ENCODE assay signal across 13 mouse cellular contexts in genomic region chr13:28722074-28722473, GRCm38 (mm10).
DNase-seq lines count a peak whose midpoint lies in the region; ATAC-seq and TF ChIP-seq lines count a peak whose summit lies in the region.
"Had no signal": no experiment of that assay in that cellular context is flagged by ENCODE, and none has a peak within 500 bp of the region (broad histone marks: within the 10 kb centered on the region; RNA-seq: fewer than 3 reads in every experiment).

No protein-coding gene starts in this region.

- no peak overlapping the region for H3K9ac ChIP-seq in embryonic facial prominence, embryonic 15.5 days
- peak overlapping the region; percentile 24 for H3K9ac ChIP-seq in forebrain, embryonic 15.5 days (replicated peaks)
- H3K9ac ChIP-seq in hindbrain, embryonic 16.5 days (ENCODE audit: low read depth, low read length): 0 out of 2 replicates have a peak overlapping the region, but pooled peaks have one; percentile 0
- 0 out of 2 replicates have a peak overlapping the region, but pooled peaks have one; percentile 24 for H3K9ac ChIP-seq in midbrain, postnatal 0 days (replicated peaks; ENCODE audit: low read length, poor library complexity, severe bottlenecking)
- H3K9ac ChIP-seq: liver, embryonic 15.5 days had no signal

- H3K36me3 ChIP-seq in embryonic facial prominence, embryonic 15.5 days: no peaks in the 10 kb centered on the region
- H3K36me3 ChIP-seq in forebrain, embryonic 15.5 days: no peaks in the 10 kb centered on the region
- H3K36me3 ChIP-seq in hindbrain, embryonic 16.5 days (ENCODE audit: control insufficient read depth, insufficient read depth, low read length): no peaks in the 10 kb centered on the region
- H3K36me3 ChIP-seq in midbrain, postnatal 0 days (ENCODE audit: insufficient read depth, low read length): no peaks in the 10 kb centered on the region
- H3K36me3 ChIP-seq: liver, embryonic 15.5 days had no signal

- no peak for DNase-seq in midbrain, postnatal 0 days (ENCODE audit: low spot score)
- DNase-seq in right cerebral cortex, postnatal 10 days (ENCODE audit: low spot score in 2 of 2): no peak
- DNase-seq in kidney, postnatal 36 days: no peak
- DNase-seq: embryo, embryonic 11 days; kidney, adult 9 months; lung, postnatal 36 days; right cerebral cortex, postnatal 25 days had no signal

- no peaks in the 10 kb centered on the region for H3K9me3 ChIP-seq in embryonic facial prominence, embryonic 15.5 days (replicated peaks)
- no peaks in the 10 kb centered on the region for H3K9me3 ChIP-seq in forebrain, embryonic 15.5 days
- H3K9me3 ChIP-seq in hindbrain, embryonic 16.5 days (ENCODE audit: control insufficient read depth, low read length): no peaks in the 10 kb centered on the region
- H3K9me3 ChIP-seq in midbrain, postnatal 0 days (ENCODE audit: low read length): no peaks in the 10 kb centered on the region
- H3K9me3 ChIP-seq: liver, embryonic 15.5 days had no signal

- peaks cover 36% of the 10 kb centered on the region for H3K4me1 ChIP-seq in embryonic facial prominence, embryonic 15.5 days
- peaks cover 59% of the 10 kb centered on the region for H3K4me1 ChIP-seq in forebrain, embryonic 15.5 days
- H3K4me1 ChIP-seq in hindbrain, embryonic 16.5 days (ENCODE audit: control insufficient read depth, insufficient read depth, low read depth, low read length): peaks cover 21% of the 10 kb centered on the region
- H3K4me1 ChIP-seq in midbrain, postnatal 0 days (ENCODE audit: insufficient read depth, low read length): peaks cover 17% of the 10 kb centered on the region

- TF ChIP-seq CTCF in midbrain, postnatal 0 days (IDR thresholded peaks at IDR 0.05): no peak

- no peak overlapping the region for H3K4me2 ChIP-seq in embryonic facial prominence, embryonic 15.5 days (replicated peaks)
- peak overlapping the region; percentile 35; the same call in 1 of the 2 replicates for H3K4me2 ChIP-seq in forebrain, embryonic 15.5 days (replicated peaks)
- H3K4me2 ChIP-seq in hindbrain, embryonic 16.5 days (ENCODE audit: low read length): peak overlapping the region; percentile 26
- H3K4me2 ChIP-seq in midbrain, postnatal 0 days (ENCODE audit: low read depth, low read length, poor library complexity, severe bottlenecking): no peak overlapping the region
- H3K4me2 ChIP-seq: liver, embryonic 15.5 days had no signal

- no peak for ATAC-seq in embryonic facial prominence, embryonic 15.5 days (ENCODE audit: insufficient number of reproducible peaks, low FRiP score, low TSS enrichment, low read depth)
- no peak for ATAC-seq in forebrain, embryonic 15.5 days (replicated peaks)
- ATAC-seq in hindbrain, embryonic 16.5 days: no peak
- ATAC-seq in midbrain, postnatal 0 days (ENCODE audit: low FRiP score): no peak
- ATAC-seq in cerebellum, adult (ENCODE audit: insufficient number of reproducible peaks, low FRiP score, low TSS enrichment): no peak

- 0 out of 2 replicates have a peak overlapping the region, but pooled peaks have one; percentile 7 for H3K27ac ChIP-seq in embryonic facial prominence, embryonic 15.5 days (replicated peaks)
- H3K27ac ChIP-seq in forebrain, embryonic 15.5 days (replicated peaks): peak overlapping the region; percentile 87
- peak overlapping the region; percentile 32; the same call in 1 of the 2 replicates for H3K27ac ChIP-seq in hindbrain, embryonic 16.5 days (ENCODE audit: low read depth, low read length)
- H3K27ac ChIP-seq in midbrain, postnatal 0 days (ENCODE audit: low read depth, low read length): peak overlapping the region; percentile 69
- H3K27ac ChIP-seq: liver, embryonic 15.5 days had no signal

- H3K27me3 ChIP-seq in embryonic facial prominence, embryonic 15.5 days: no peaks in the 10 kb centered on the region
- H3K27me3 ChIP-seq in forebrain, embryonic 15.5 days: no peaks in the 10 kb centered on the region
- no peaks in the 10 kb centered on the region for H3K27me3 ChIP-seq in hindbrain, embryonic 16.5 days (replicated peaks; ENCODE audit: control insufficient read depth, insufficient read depth, low read length)
- H3K27me3 ChIP-seq in midbrain, postnatal 0 days (ENCODE audit: insufficient read depth, low read length): no peaks in the 10 kb centered on the region
- H3K27me3 ChIP-seq: liver, embryonic 15.5 days had no signal

- H3K4me3 ChIP-seq in embryonic facial prominence, embryonic 15.5 days (replicated peaks): no peak overlapping the region
- no peak overlapping the region for H3K4me3 ChIP-seq in forebrain, embryonic 15.5 days
- no peak overlapping the region for H3K4me3 ChIP-seq in hindbrain, embryonic 16.5 days (ENCODE audit: low read length)
- H3K4me3 ChIP-seq in midbrain, postnatal 0 days (ENCODE audit: low read depth, low read length): no peak overlapping the region
- H3K4me3 ChIP-seq: erythroblast, embryonic 14.5 days; liver, embryonic 15.5 days had no signal

- 60% methylated on average over 2 of the region's 2 CpGs for WGBS in embryonic facial prominence, embryonic 15.5 days
- WGBS in forebrain, embryonic 15.5 days: 21% methylated on average over 2 of the region's 2 CpGs
- 40% methylated on average over 2 of the region's 2 CpGs for WGBS in hindbrain, embryonic 16.5 days
- 17% methylated on average over 2 of the region's 2 CpGs for WGBS in midbrain, postnatal 0 days

Comparison
In these comparisons a context has a peak if more than half of its experiments do, and no peak if none do; other contexts are left out.
1. H3K27ac ChIP-seq: peak in every context shown above with its lines; median percentile 87 in forebrain, embryonic 15.5 days; 69 in midbrain, postnatal 0 days; 32 in hindbrain, embryonic 16.5 days; 7 in embryonic facial prominence, embryonic 15.5 days.
2. H3K4me2 ChIP-seq: peak in forebrain, embryonic 15.5 days (single experiment) and hindbrain, embryonic 16.5 days (single experiment); none in embryonic facial prominence, embryonic 15.5 days (single experiment) and midbrain, postnatal 0 days (single experiment).